Mouse (Mus musculus) forebrain, embryonic 11.5 days (tissue): Measurements from ENCODE around the gene Dennd2a. TPM values are rescaled to one million over a fixed set of nuclear protein-coding genes. Genes with fewer than 3 reads are reported as not detected.

Experiments used
- ATAC-seq: fragments of 200-750 bp; cut with Nextera tagmentation; replicated peaks from 2 replicates; pipeline ENCODE4 v1.8.0; 2017; ENCODE audit warnings: moderate TSS enrichment; ENCODE audit not compliant: low FRiP score
- DNase-seq: peaks from one replicate; pipeline ENCODE4 v3.0.0-alpha.2; 2017; ENCODE audit warnings: low spot score
- H3K27ac ChIP-seq: fragments of 300-500 bp; sonication (generic); 2 replicates; pipeline ENCODE4 v1.5.1; 2014; ENCODE audit warnings: low read depth, low read length
- H3K27me3 ChIP-seq: fragments of 300-500 bp; sonication (generic); 2 replicates; pipeline ENCODE4 v1.6.1; 2014; ENCODE audit warnings: mild to moderate bottlenecking, low read length, mixed read lengths; ENCODE audit not compliant: control insufficient read depth, insufficient read depth
- H3K36me3 ChIP-seq: fragments of 300-500 bp; sonication (generic); 2 replicates; pipeline ENCODE4 v1.6.1; 2014; ENCODE audit warnings: mild to moderate bottlenecking, low read length, moderate library complexity, mixed read lengths; ENCODE audit not compliant: control insufficient read depth, insufficient read depth
- H3K4me1 ChIP-seq: fragments of 300-500 bp; sonication (generic); replicated peaks from 2 replicates; pipeline ENCODE4 v1.6.1; 2014; ENCODE audit warnings: low read length, mixed read lengths; ENCODE audit not compliant: control insufficient read depth, insufficient read depth
- H3K4me2 ChIP-seq: fragments of 300-500 bp; sonication (generic); 2 replicates; pipeline ENCODE4 v1.6.1; 2014; ENCODE audit warnings: low read depth, mild to moderate bottlenecking, low read length, moderate library complexity, mixed read lengths; ENCODE audit not compliant: severe bottlenecking
- H3K4me3 ChIP-seq: fragments of 300-500 bp; sonication (generic); 2 replicates; pipeline ENCODE4 v1.5.1; 2014; ENCODE audit warnings: low read depth, low read length
- H3K9ac ChIP-seq: fragments of 300-500 bp; sonication (generic); 2 replicates; pipeline ENCODE4 v1.6.1; 2014; ENCODE audit warnings: low read length
- H3K9me3 ChIP-seq: fragments of 300-500 bp; sonication (generic); 2 replicates; pipeline ENCODE4 v1.6.1; 2016; ENCODE audit warnings: low read length, mixed read lengths; ENCODE audit not compliant: control insufficient read depth
- WGBS: fragments of 180-500 bp; shearing (Covaris S2); extraction: QIAGEN DNeasy Blood & Tissue Kit; methylation state at CpG from one replicate; pipeline ENCODE4 v1.1.7; 2014; 5-methylcytosine and 5-hydroxymethylcytosine counted together
- polyA plus RNA-seq: library from polyadenylated mRNA; unstranded; fragments of >200 nt; fragmentation: Nextera tagmentation; extraction: Ambion mirVana; gene quantifications from 2 replicates; pipeline ENCODE4 v1.2.1, GENCODE M21; 2014

Gene Dennd2a
- polyA plus RNA-seq, 1 experiment from 2014 or later, result 42.5 TPM

GRCm38 (mm10) chr6:39433174-39433573 lies 124.5 kb downstream of the Dennd2a start:
- ATAC-seq, result no peak
- 86% methylated on average over 4 of the region's 4 CpGs for WGBS
- H3K27ac ChIP-seq, result no peak overlapping the region

GRCm38 (mm10) chr6:39430722-39431121 lies 126.9 kb downstream of the Dennd2a start:
- Histone ChIP-seq H3K4me2 (no peak overlapping the region), H3K27me3 (no peaks in the 10 kb centered on the region), H3K4me3 (no peak overlapping the region), H3K9ac (no peak overlapping the region), H3K27ac (no peak overlapping the region), H3K36me3 (no peaks in the 10 kb centered on the region), H3K4me1 (no peaks in the 10 kb centered on the region), H3K9me3 (no peaks in the 10 kb centered on the region)
- no peak for DNase-seq
- ATAC-seq, result no peak
- 77% methylated on average over 11 of the region's 11 CpGs for WGBS

More at GRCm38 (mm10) chr6:39433174-39433573, 124.5 kb downstream of the Dennd2a start:
- Histone ChIP-seq H3K27me3 (no peaks in the 10 kb centered on the region), H3K4me3 (no peak overlapping the region), H3K9ac (no peak overlapping the region), H3K9me3 (no peaks in the 10 kb centered on the region), H3K4me2 (no peak overlapping the region), H3K4me1 (no peaks in the 10 kb centered on the region), H3K36me3 (no peaks in the 10 kb centered on the region)
- no peak for DNase-seq

GRCm38 (mm10) chr6:39429007-39429788 lies 128.5 kb downstream of the Dennd2a start:
- no peaks in the 10 kb centered on the region for H3K27me3 ChIP-seq
- H3K4me2 ChIP-seq, result no peak overlapping the region
- H3K4me1 ChIP-seq, result no peaks in the 10 kb centered on the region
- ATAC-seq (no peak), DNase-seq (no peak)
- no peak overlapping the region for H3K4me3 ChIP-seq
- 92% methylated on average over 6 of the region's 6 CpGs for WGBS
- H3K27ac ChIP-seq, result no peak overlapping the region
- H3K9me3 ChIP-seq, result no peaks in the 10 kb centered on the region
- H3K9ac ChIP-seq, result no peak overlapping the region
- H3K36me3 ChIP-seq, result no peaks in the 10 kb centered on the region

GRCm38 (mm10) chr6:39427276-39428003 lies 130.2 kb downstream of the Dennd2a start:
- H3K36me3 ChIP-seq, result no peaks in the 10 kb centered on the region
- no peak overlapping the region for H3K27ac ChIP-seq
- ATAC-seq (no peak), DNase-seq (no peak)
- H3K4me2 ChIP-seq, result no peak overlapping the region
- no peaks in the 10 kb centered on the region for H3K27me3 ChIP-seq
- 76% methylated on average over 4 of the region's 4 CpGs for WGBS
- no peak overlapping the region for H3K9ac ChIP-seq
- H3K4me1 ChIP-seq, result no peaks in the 10 kb centered on the region
- no peaks in the 10 kb centered on the region for H3K9me3 ChIP-seq
- no peak overlapping the region for H3K4me3 ChIP-seq

GRCm38 (mm10) chr6:39426725-39427124 lies 130.9 kb downstream of the Dennd2a start:
- Histone ChIP-seq H3K9me3 (no peaks in the 10 kb centered on the region), H3K4me3 (no peak overlapping the region), H3K36me3 (no peaks in the 10 kb centered on the region), H3K27ac (no peak overlapping the region), H3K9ac (no peak overlapping the region), H3K4me1 (no peaks in the 10 kb centered on the region), H3K27me3 (no peaks in the 10 kb centered on the region), H3K4me2 (no peak overlapping the region)
- no peak for DNase-seq
- no peak for ATAC-seq
- WGBS, result 87% methylated on average over 4 of the region's 4 CpGs

GRCm38 (mm10) chr6:39425181-39425580 lies 132.5 kb downstream of the Dennd2a start:
- H3K4me2 ChIP-seq, result no peak overlapping the region
- no peak overlapping the region for H3K4me3 ChIP-seq
- H3K4me1 ChIP-seq, result no peaks in the 10 kb centered on the region
- no peaks in the 10 kb centered on the region for H3K27me3 ChIP-seq
- WGBS, result 99% methylated on average over 2 of the region's 2 CpGs
- no peaks in the 10 kb centered on the region for H3K9me3 ChIP-seq
- H3K36me3 ChIP-seq, result no peaks in the 10 kb centered on the region
- DNase-seq (no peak), ATAC-seq (no peak)
- no peak overlapping the region for H3K9ac ChIP-seq
- H3K27ac ChIP-seq, result no peak overlapping the region

GRCm38 (mm10) chr6:39423686-39424085 lies 134.0 kb downstream of the Dennd2a start:
- DNase-seq (no peak), ATAC-seq (no peak)
- Histone ChIP-seq H3K27me3 (no peaks in the 10 kb centered on the region), H3K27ac (no peak overlapping the region), H3K4me3 (no peak overlapping the region), H3K4me1 (peaks cover 5% of the 10 kb centered on the region; the same call in 1 of the 2 replicates), H3K36me3 (no peaks in the 10 kb centered on the region), H3K4me2 (no peak overlapping the region), H3K9me3 (no peaks in the 10 kb centered on the region), H3K9ac (no peak overlapping the region)
- 92% methylated on average over 7 of the region's 7 CpGs for WGBS

GRCm38 (mm10) chr6:39423130-39423551 lies 134.5 kb downstream of the Dennd2a start:
- Histone ChIP-seq H3K36me3 (no peaks in the 10 kb centered on the region), H3K9me3 (no peaks in the 10 kb centered on the region), H3K4me1 (peaks cover 5% of the 10 kb centered on the region; the same call in 1 of the 2 replicates), H3K27me3 (no peaks in the 10 kb centered on the region), H3K4me2 (no peak overlapping the region), H3K4me3 (no peak overlapping the region), H3K27ac (no peak overlapping the region), H3K9ac (no peak overlapping the region)
- no peak for ATAC-seq
- 78% methylated on average over 6 of the region's 6 CpGs for WGBS
- DNase-seq, result no peak
